Mouse (Mus musculus) hindbrain, embryonic 12.5 days (tissue): Measurements from ENCODE around the gene Slc39a10. TPM values are rescaled to one million over a fixed set of nuclear protein-coding genes. Genes with fewer than 3 reads are reported as not detected.

Experiments
- ATAC-seq: fragments of 200-750 bp; cut with Nextera tagmentation; 2 replicates; pipeline ENCODE4 v1.8.0; 2017; ENCODE audit warnings: moderate TSS enrichment; ENCODE audit not compliant: low FRiP score
- H3K27ac ChIP-seq: fragments of 300-500 bp; sonication (generic); 2 replicates; pipeline ENCODE4 v1.5.1; 2016; ENCODE audit warnings: mild to moderate bottlenecking
- H3K27me3 ChIP-seq: fragments of 300-500 bp; sonication (generic); 2 replicates; pipeline ENCODE4 v1.6.1; 2016; ENCODE audit warnings: mild to moderate bottlenecking
- H3K36me3 ChIP-seq: fragments of 300-500 bp; sonication (generic); 2 replicates; pipeline ENCODE4 v1.6.1; 2016; ENCODE audit warnings: mild to moderate bottlenecking
- H3K4me1 ChIP-seq: fragments of 300-500 bp; sonication (generic); 2 replicates; pipeline ENCODE4 v1.6.1; 2016
- H3K4me2 ChIP-seq: fragments of 300-500 bp; sonication (generic); replicated peaks from 2 replicates; pipeline ENCODE4 v1.6.1; 2016; ENCODE audit warnings: mild to moderate bottlenecking
- H3K4me3 ChIP-seq: fragments of 300-500 bp; sonication (generic); 2 replicates; pipeline ENCODE4 v1.5.1; 2016; ENCODE audit warnings: mild to moderate bottlenecking
- H3K9ac ChIP-seq: fragments of 300-500 bp; sonication (generic); 2 replicates; pipeline ENCODE4 v1.6.1; 2016; ENCODE audit warnings: mild to moderate bottlenecking, moderate library complexity
- H3K9me3 ChIP-seq: fragments of 300-500 bp; sonication (generic); replicated peaks from 2 replicates; pipeline ENCODE4 v1.6.1; 2016; ENCODE audit warnings: mild to moderate bottlenecking
- WGBS: fragments of 180-500 bp; shearing (Covaris S2); methylation state at CpG from one replicate; pipeline ENCODE4 v1.1.7; 2016; 5-methylcytosine and 5-hydroxymethylcytosine counted together
- polyA plus RNA-seq: library from polyadenylated mRNA; unstranded; fragments of >200 nt; fragmentation: Nextera tagmentation; extraction: Ambion mirVana; gene quantifications from 2 replicates; pipeline ENCODE4 v1.2.1, GENCODE M21; 2016

Slc39a10 gene
- polyA plus RNA-seq: 74.9 and 79.0 TPM in 2 replicates

DNA sequence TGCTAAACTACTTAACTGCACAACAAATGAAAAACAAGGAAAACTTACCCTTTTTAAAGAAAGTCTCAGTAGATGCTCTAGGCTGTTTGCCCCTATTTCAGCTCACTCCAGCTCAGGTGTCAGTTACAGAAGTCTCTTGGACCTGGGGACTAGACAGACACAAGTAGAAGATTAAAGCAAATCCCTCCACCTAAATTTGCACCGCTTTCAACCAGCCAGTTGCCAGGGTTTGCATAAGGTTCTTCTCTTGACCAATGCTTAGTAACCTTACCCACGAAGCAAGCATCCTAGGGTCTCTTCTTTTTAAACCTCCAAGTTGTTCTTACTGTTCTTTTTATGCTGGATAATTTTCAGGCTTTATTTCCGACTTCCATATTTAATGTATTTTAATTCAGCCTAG, at the start of gene Slc39a10:
Gene Slc39a10, minus strand, starts transcription at position 101 of the 400 bp plus-strand sequence.
- H3K4me2 ChIP-seq: no peak within 1 kb of the TSS
- no peak within 1 kb of the TSS for H3K27ac ChIP-seq
- H3K4me3 ChIP-seq: no peak within 1 kb of the TSS
- H3K4me1 ChIP-seq: no peaks in the 10 kb centered on the region
- no peak for ATAC-seq
- H3K9me3 ChIP-seq: no peaks in the 10 kb centered on the region
- no peak within 1 kb of the TSS for H3K9ac ChIP-seq
- H3K27me3 ChIP-seq: no peaks in the 10 kb centered on the region
- WGBS: 71% methylated on average over 3 of the region's 3 CpGs
- H3K36me3 ChIP-seq: no peaks in the 10 kb centered on the region

- Histone ChIP-seq H3K4me1 (no peaks in the 10 kb centered on the region), H3K27ac (no peak overlapping the region), H3K4me2 (no peak overlapping the region), H3K9ac (no peak overlapping the region), H3K27me3 (no peaks in the 10 kb centered on the region), H3K36me3 (no peaks in the 10 kb centered on the region), H3K9me3 (no peaks in the 10 kb centered on the region), H3K4me3 (no peak overlapping the region)
- ATAC-seq: no peak
- WGBS: 95% methylated on average over 2 of the region's 2 CpGs
Measured at GRCm38 (mm10) chr1:46939295-46939694, 46.6 kb upstream of the Slc39a10 start.

DNA sequence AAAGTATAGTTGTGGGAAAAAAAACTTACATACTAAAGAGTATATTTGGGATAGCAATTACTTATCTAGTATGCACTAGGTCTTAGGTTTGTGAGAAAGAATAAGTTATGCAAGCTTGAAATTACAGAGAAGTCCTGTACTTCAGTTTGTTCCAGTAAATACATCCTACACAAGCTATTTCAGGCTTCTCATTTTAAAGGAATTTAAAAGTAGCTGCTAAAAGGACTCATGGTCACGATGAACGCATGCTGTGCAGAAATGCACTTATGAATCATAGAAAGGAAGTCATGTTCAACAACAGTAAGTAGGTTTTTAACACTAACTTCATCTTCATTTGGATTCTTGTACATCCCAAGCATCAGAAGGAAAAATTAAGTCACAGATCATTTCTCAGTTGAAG, 45.0 kb upstream of the Slc39a10 start:
- Histone ChIP-seq H3K4me3 (no peak overlapping the region), H3K9me3 (no peaks in the 10 kb centered on the region), H3K4me1 (no peaks in the 10 kb centered on the region), H3K9ac (no peak overlapping the region), H3K36me3 (no peaks in the 10 kb centered on the region), H3K4me2 (no peak overlapping the region), H3K27me3 (no peaks in the 10 kb centered on the region), H3K27ac (no peak overlapping the region)
- WGBS: 91% methylated on average over 2 of the region's 2 CpGs
- ATAC-seq: no peak

- Histone ChIP-seq H3K4me3 (no peak overlapping the region), H3K36me3 (no peaks in the 10 kb centered on the region), H3K4me1 (no peaks in the 10 kb centered on the region), H3K4me2 (no peak overlapping the region), H3K27ac (no peak overlapping the region), H3K9me3 (no peaks in the 10 kb centered on the region), H3K9ac (no peak overlapping the region), H3K27me3 (no peaks in the 10 kb centered on the region)
- ATAC-seq: no peak
Measured at GRCm38 (mm10) chr1:46927104-46927503, 34.5 kb upstream of the Slc39a10 start.

DNA sequence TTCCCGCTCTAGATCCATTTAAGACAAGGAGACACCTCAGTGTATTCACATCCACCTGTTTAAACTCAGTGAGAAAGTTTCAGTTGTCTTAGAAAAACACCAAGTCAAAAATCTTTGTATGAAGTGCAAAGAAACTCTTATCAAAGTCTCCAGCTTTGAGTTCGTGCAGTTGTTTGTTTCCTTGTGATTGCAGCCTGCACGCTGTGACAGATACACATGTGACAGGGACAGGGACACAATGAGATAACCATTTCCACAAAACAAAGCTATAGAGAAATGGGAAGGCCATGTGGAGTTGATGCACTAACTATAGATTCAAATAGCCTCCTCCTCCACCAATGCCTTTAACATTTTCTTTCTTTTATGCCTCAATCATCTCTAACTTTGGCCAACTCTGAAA, 33.6 kb upstream of the Slc39a10 start:
- Histone ChIP-seq H3K4me3 (no peak overlapping the region), H3K4me2 (no peak overlapping the region), H3K9ac (no peak overlapping the region), H3K9me3 (no peaks in the 10 kb centered on the region), H3K27ac (no peak overlapping the region), H3K36me3 (no peaks in the 10 kb centered on the region), H3K4me1 (no peaks in the 10 kb centered on the region), H3K27me3 (no peaks in the 10 kb centered on the region)
- ATAC-seq: no peak
- WGBS: 82% methylated on average over 3 of the region's 3 CpGs

DNA sequence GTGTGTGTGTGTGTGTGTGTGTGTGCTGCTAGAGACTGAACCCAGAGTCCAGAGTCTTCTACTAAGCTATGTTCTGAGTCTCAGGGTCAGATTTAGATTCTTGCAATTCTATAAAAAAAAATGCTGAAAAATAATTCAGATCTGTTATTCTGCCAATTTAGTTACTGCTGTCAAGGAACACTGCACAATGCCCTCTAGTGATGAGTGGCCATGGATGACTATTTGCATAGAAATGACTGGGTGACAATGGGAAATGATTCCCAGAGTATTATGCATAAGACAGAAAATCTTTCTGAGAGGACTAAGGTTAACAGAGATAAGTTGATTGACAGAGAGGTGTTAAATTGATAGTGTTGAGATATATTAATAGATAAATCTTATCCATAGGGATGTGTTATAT, 32.3 kb upstream of the Slc39a10 start:
- Histone ChIP-seq H3K9me3 (no peaks in the 10 kb centered on the region), H3K36me3 (no peaks in the 10 kb centered on the region), H3K9ac (no peak overlapping the region), H3K27me3 (no peaks in the 10 kb centered on the region), H3K4me1 (no peaks in the 10 kb centered on the region), H3K4me2 (no peak overlapping the region), H3K4me3 (no peak overlapping the region), H3K27ac (no peak overlapping the region)
- ATAC-seq: no peak

- Histone ChIP-seq H3K27me3 (no peaks in the 10 kb centered on the region), H3K4me2 (no peak overlapping the region), H3K9ac (no peak overlapping the region), H3K4me1 (no peaks in the 10 kb centered on the region), H3K36me3 (no peaks in the 10 kb centered on the region), H3K9me3 (no peaks in the 10 kb centered on the region), H3K4me3 (no peak overlapping the region), H3K27ac (no peak overlapping the region)
- ATAC-seq: no peak
- WGBS: 89% methylated on average over 7 of the region's 7 CpGs
Measured at GRCm38 (mm10) chr1:46922904-46923303, 30.3 kb upstream of the Slc39a10 start.

- Histone ChIP-seq H3K4me3 (no peak overlapping the region), H3K27ac (no peak overlapping the region), H3K4me2 (no peak overlapping the region), H3K4me1 (no peaks in the 10 kb centered on the region), H3K9me3 (no peaks in the 10 kb centered on the region), H3K9ac (no peak overlapping the region), H3K36me3 (no peaks in the 10 kb centered on the region), H3K27me3 (no peaks in the 10 kb centered on the region)
- no peak for ATAC-seq
Measured at GRCm38 (mm10) chr1:46921630-46922029, 29.0 kb upstream of the Slc39a10 start.

GRCm38 (mm10) chr1:46916237-46916636, 23.6 kb upstream of the Slc39a10 start:
- Histone ChIP-seq H3K27me3 (no peaks in the 10 kb centered on the region), H3K9ac (no peak overlapping the region), H3K27ac (no peak overlapping the region), H3K4me3 (no peak overlapping the region), H3K36me3 (no peaks in the 10 kb centered on the region), H3K9me3 (no peaks in the 10 kb centered on the region; the same call in 1 of the 2 replicates), H3K4me1 (no peaks in the 10 kb centered on the region), H3K4me2 (no peak overlapping the region)
- ATAC-seq: no peak

- Histone ChIP-seq H3K27ac (no peak overlapping the region), H3K36me3 (no peaks in the 10 kb centered on the region), H3K4me3 (no peak overlapping the region), H3K9me3 (no peaks in the 10 kb centered on the region; the same call in 1 of the 2 replicates), H3K4me1 (no peaks in the 10 kb centered on the region), H3K27me3 (no peaks in the 10 kb centered on the region), H3K9ac (no peak overlapping the region), H3K4me2 (no peak overlapping the region)
- WGBS: 53% methylated on average over 1 of the region's 1 CpGs
- ATAC-seq: no peak
Measured at GRCm38 (mm10) chr1:46914349-46914748, 21.7 kb upstream of the Slc39a10 start.

GRCm38 (mm10) chr1:46912506-46913156, 20.0 kb upstream of the Slc39a10 start:
- Histone ChIP-seq H3K36me3 (no peaks in the 10 kb centered on the region), H3K9me3 (no peaks in the 10 kb centered on the region; the same call in 1 of the 2 replicates), H3K4me1 (no peaks in the 10 kb centered on the region), H3K27me3 (no peaks in the 10 kb centered on the region), H3K9ac (no peak overlapping the region), H3K27ac (no peak overlapping the region), H3K4me2 (no peak overlapping the region), H3K4me3 (no peak overlapping the region)
- no peak for ATAC-seq
- 88% methylated on average over 1 of the region's 1 CpGs for WGBS

GRCm38 (mm10) chr1:46910154-46910553, 17.5 kb upstream of the Slc39a10 start:
- no peaks in the 10 kb centered on the region for H3K27me3 ChIP-seq
- H3K27ac ChIP-seq: no peak overlapping the region
- no peaks in the 10 kb centered on the region for H3K4me1 ChIP-seq
- 81% methylated on average over 3 of the region's 3 CpGs for whole genome bisulfite sequencing
- no peak for ATAC-seq
- H3K36me3 ChIP-seq: no peaks in the 10 kb centered on the region
- no peak overlapping the region for H3K4me3 ChIP-seq
- no peak overlapping the region for H3K4me2 ChIP-seq
- H3K9ac ChIP-seq: no peak overlapping the region
- no peaks in the 10 kb centered on the region; the same call in 1 of the 2 replicates for H3K9me3 ChIP-seq

GRCm38 (mm10) chr1:46905706-46906105, 13.1 kb upstream of the Slc39a10 start:
- Histone ChIP-seq H3K27me3 (no peaks in the 10 kb centered on the region), H3K27ac (no peak overlapping the region), H3K4me2 (no peak overlapping the region), H3K4me3 (no peak overlapping the region), H3K4me1 (no peaks in the 10 kb centered on the region), H3K9ac (no peak overlapping the region), H3K36me3 (no peaks in the 10 kb centered on the region), H3K9me3 (no peaks in the 10 kb centered on the region)
- ATAC-seq: no peak
- 86% methylated on average over 5 of the region's 5 CpGs for WGBS
